Mouse (Mus musculus): ENCODE results near the gene Zfp683.

GRCm38 (mm10) chr4:134082460-134082859 is 28.8 kb downstream of the Zfp683 start:
- TF ChIP-seq CTCF (IDR thresholded peaks at IDR 0.05; ENCODE audit: extremely low read depth, insufficient read depth, insufficient read length, insufficient replicate concordance): no peak
- TF ChIP-seq POLR2A (IDR thresholded peaks at IDR 0.05; ENCODE audit: low read depth, low read length): no peak

All from spleen, adult 2 months (tissue).